In genomic region chr7:83746107-83746687, GRCm38 (mm10) we compare ENCODE assay signal across 12 mouse cellular contexts. TPM values are rescaled to one million over a fixed set of nuclear protein-coding genes. Genes with fewer than 3 reads are reported as not detected.
A peak's percentile ranks its signal among the peaks of the same experiment; 100 is the strongest.
DNase-seq lines count a peak whose midpoint lies in the region; ATAC-seq and TF ChIP-seq lines count a peak whose summit lies in the region.
"Had no signal": no experiment of that assay in that cellular context is flagged by ENCODE, and none has a peak within 500 bp of the region (broad histone marks: within the 10 kb centered on the region; RNA-seq: fewer than 3 reads in every experiment).

No protein-coding gene starts in this region.

- no peak for DNase-seq in heart, postnatal 4 days
- peak; percentile 23 for DNase-seq in brain, embryonic 14.5 days (ENCODE audit: low read depth)
- no peak for DNase-seq in limb, embryonic 14.5 days (ENCODE audit: low spot score)
- no peak for DNase-seq in left cerebral cortex, postnatal 10 days (ENCODE audit: extremely low spot score in 1 of 2, low spot score in 2 of 2)
- no peak for DNase-seq in layer of hippocampus, adult 9-10 months (ENCODE audit: low spot score)
- DNase-seq in kidney, postnatal 14 days, result no peak
- DNase-seq: adrenal gland, adult 8-10 months; kidney, adult 11 months; right cerebral cortex, postnatal 25 days had no signal

- no peaks in the 10 kb centered on the region for H3K36me3 ChIP-seq in heart, embryonic 11.5 days (ENCODE audit: control insufficient read depth, insufficient read depth, low read length)
- H3K36me3 ChIP-seq in heart, embryonic 12.5 days, result no peaks in the 10 kb centered on the region
- H3K36me3 ChIP-seq in limb, embryonic 14.5 days (ENCODE audit: control insufficient read depth, insufficient read depth, low read length), result no peaks in the 10 kb centered on the region

- H3K4me2 ChIP-seq in heart, embryonic 11.5 days, result peak overlapping the region; percentile 43
- peak overlapping the region; percentile 66 for H3K4me2 ChIP-seq in heart, embryonic 12.5 days
- H3K4me2 ChIP-seq in limb, embryonic 14.5 days (replicated peaks; ENCODE audit: low read depth, low read length, severe bottlenecking), result peak overlapping the region; percentile 50

- no peak for TF ChIP-seq POLR2A in brain, embryonic 14.5 days (IDR thresholded peaks at IDR 0.05; ENCODE audit: borderline replicate concordance, extremely low read depth, insufficient read depth, insufficient read length, poor library complexity, severe bottlenecking)
- TF ChIP-seq POLR2A in limb, embryonic 14.5 days (IDR thresholded peaks at IDR 0.05; ENCODE audit: borderline replicate concordance, extremely low read depth, insufficient read depth, insufficient read length), result no peak

- no peaks in the 10 kb centered on the region for H3K9me3 ChIP-seq in heart, embryonic 11.5 days (replicated peaks; ENCODE audit: control insufficient read depth, low read length)
- no peaks in the 10 kb centered on the region for H3K9me3 ChIP-seq in heart, embryonic 12.5 days (replicated peaks)
- no peaks in the 10 kb centered on the region for H3K9me3 ChIP-seq in limb, embryonic 14.5 days (ENCODE audit: control insufficient read depth, low read length)

- ATAC-seq in heart, embryonic 11.5 days (replicated peaks; ENCODE audit: insufficient number of reproducible peaks, low FRiP score, low TSS enrichment), result no peak
- no peak for ATAC-seq in heart, embryonic 12.5 days (ENCODE audit: insufficient number of reproducible peaks, low FRiP score)
- peak; percentile 74 for ATAC-seq in limb, embryonic 14.5 days (ENCODE audit: low FRiP score, low read depth)

- intact Hi-C loops in left cerebral cortex, postnatal 10 days (cut with DNase I), result no loop called here

- no peak overlapping the region for H3K4me3 ChIP-seq in heart, embryonic 11.5 days (ENCODE audit: low read depth, low read length)
- H3K4me3 ChIP-seq in heart, embryonic 12.5 days, result peak overlapping the region; percentile 29
- peak overlapping the region; percentile 32 for H3K4me3 ChIP-seq in limb, embryonic 14.5 days (replicated peaks; ENCODE audit: low read length)

- 55% methylated on average over 8 of the region's 8 CpGs for WGBS in heart, embryonic 11.5 days (ENCODE audit: insufficient replicate concordance)
- WGBS in heart, embryonic 12.5 days, result 42% methylated on average over 8 of the region's 8 CpGs
- 28% methylated on average over 8 of the region's 8 CpGs for WGBS in limb, embryonic 14.5 days

- TF ChIP-seq CTCF in brain, embryonic 14.5 days (IDR thresholded peaks at IDR 0.05; ENCODE audit: borderline replicate concordance, extremely low read depth, insufficient read depth, insufficient read length), result no peak

- H3K27ac ChIP-seq in heart, embryonic 11.5 days (ENCODE audit: low read depth, low read length), result 0 out of 2 replicates have a peak overlapping the region, but pooled peaks have one; percentile 7
- H3K27ac ChIP-seq in heart, embryonic 12.5 days (ENCODE audit: poor library complexity, severe bottlenecking), result no peak overlapping the region
- peak overlapping the region; percentile 83 for H3K27ac ChIP-seq in limb, embryonic 14.5 days (replicated peaks; ENCODE audit: low read depth, low read length)

- no peak overlapping the region for H3K9ac ChIP-seq in heart, embryonic 11.5 days (ENCODE audit: low read depth, low read length)
- H3K9ac ChIP-seq in heart, embryonic 12.5 days, result no peak overlapping the region
- peak overlapping the region; percentile 48 for H3K9ac ChIP-seq in limb, embryonic 14.5 days (ENCODE audit: low read depth, low read length, severe bottlenecking)

- H3K27me3 ChIP-seq in heart, embryonic 11.5 days (ENCODE audit: control insufficient read depth, insufficient read depth, low read length), result no peaks in the 10 kb centered on the region
- 0 out of 2 replicates have a peak, but pooled peaks cover 3% of the 10 kb centered on the region for H3K27me3 ChIP-seq in heart, embryonic 12.5 days (replicated peaks)
- no peaks in the 10 kb centered on the region for H3K27me3 ChIP-seq in limb, embryonic 14.5 days (ENCODE audit: control insufficient read depth, insufficient read depth, low read length)

- H3K4me1 ChIP-seq in heart, embryonic 11.5 days (ENCODE audit: control insufficient read depth, insufficient read depth, low read length), result peaks cover 9% of the 10 kb centered on the region; the same call in 1 of the 2 replicates
- H3K4me1 ChIP-seq in heart, embryonic 12.5 days (replicated peaks), result peaks cover 22% of the 10 kb centered on the region
- peaks cover 22% of the 10 kb centered on the region for H3K4me1 ChIP-seq in limb, embryonic 14.5 days (ENCODE audit: control insufficient read depth, insufficient read depth, low read length)

RNA-seq across cellular contexts. Expression of gene Il16, which starts 0.7 kb away (rescaled TPM):
- polyA plus RNA-seq in heart, embryonic 11.5 days (2014; fragmentation: Nextera tagmentation; extraction: Ambion mirVana), result 1.5 and 2.1 TPM in 2 replicates
- total RNA-seq in heart, postnatal 4 days (2021), result 1 to 10 TPM; 4.5 to 5.5 TPM
- 0.82 and 1.2 TPM in 2 replicates for polyA plus RNA-seq in brain, embryonic 14.5 days (2012; rRNA removed)
- polyA plus RNA-seq in heart, embryonic 12.5 days (2016; fragmentation: Nextera tagmentation; extraction: Ambion mirVana), result 1.8 and 2.0 TPM in 2 replicates
- 6.6 and 6.8 TPM in 2 replicates for polyA plus RNA-seq in limb, embryonic 14.5 days (2012; rRNA removed)
- 5.8 and 7.6 TPM in 2 replicates for polyA plus RNA-seq in limb, embryonic 14.5 days (2014; fragmentation: Nextera tagmentation; extraction: Ambion mirVana)
- 1 to 10 TPM; 2.4 to 2.7 TPM for total RNA-seq in left cerebral cortex, postnatal 10 days (2021)

RNA-seq across cellular contexts. Expression of gene Cfap161, which starts 48.5 kb away (rescaled TPM):
- 3.6 and 5.2 TPM in 2 replicates for polyA plus RNA-seq in heart, embryonic 11.5 days (2014; fragmentation: Nextera tagmentation; extraction: Ambion mirVana)
- total RNA-seq in heart, postnatal 4 days (2021), result under 1 TPM; 0.52 to 0.65 TPM
- 0.45 and 0.52 TPM in 2 replicates for polyA plus RNA-seq in brain, embryonic 14.5 days (2012; rRNA removed)
- polyA plus RNA-seq in heart, embryonic 12.5 days (2016; fragmentation: Nextera tagmentation; extraction: Ambion mirVana), result 4.6 and 5.6 TPM in 2 replicates
- 0.54 and 0.82 TPM in 2 replicates for polyA plus RNA-seq in limb, embryonic 14.5 days (2012; rRNA removed)
- 0.28 and 0.29 TPM in 2 replicates for polyA plus RNA-seq in limb, embryonic 14.5 days (2014; fragmentation: Nextera tagmentation; extraction: Ambion mirVana)
- total RNA-seq in left cerebral cortex, postnatal 10 days (2021), result 1 to 10 TPM in 1 of 2 experiments, under 1 TPM in 1; 0.88 to 1.0 TPM
- polyA plus RNA-seq: urinary bladder, adult 2 months had no signal
